Mouse (Mus musculus) spleen, postnatal 4 days (tissue): Measurements from ENCODE around the gene Itga2.
A peak's percentile ranks its signal among the peaks of the same experiment; 100 is the strongest.

ENCODE experiments used
- DNase-seq, 2 experiments: peaks; one replicate each; pipeline ENCODE4 v3.0.0; 2022; ENCODE audit warnings: low spot score in 2 of 2

The Itga2 gene

DNA sequence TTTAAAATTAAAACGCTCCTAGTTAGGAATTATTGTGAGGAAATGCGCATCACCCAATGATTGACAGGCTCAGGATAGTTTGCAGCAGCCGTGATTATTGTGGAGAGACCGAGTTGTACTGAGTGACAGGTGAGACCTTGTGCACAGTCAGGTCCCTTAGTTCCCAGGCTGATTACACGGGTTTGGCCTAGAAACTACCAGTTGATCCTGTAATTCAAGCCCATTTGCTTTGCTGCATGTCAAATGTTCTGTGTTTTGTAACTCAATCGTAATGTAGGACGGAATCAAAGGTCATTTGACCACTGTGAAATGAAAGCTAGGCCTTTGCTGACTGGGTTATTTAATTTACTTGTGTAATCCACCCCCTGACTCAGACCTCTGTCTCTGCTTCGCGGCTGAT, 113.4 kb downstream of the Itga2 start:
- no peak for DNase-seq

DNA sequence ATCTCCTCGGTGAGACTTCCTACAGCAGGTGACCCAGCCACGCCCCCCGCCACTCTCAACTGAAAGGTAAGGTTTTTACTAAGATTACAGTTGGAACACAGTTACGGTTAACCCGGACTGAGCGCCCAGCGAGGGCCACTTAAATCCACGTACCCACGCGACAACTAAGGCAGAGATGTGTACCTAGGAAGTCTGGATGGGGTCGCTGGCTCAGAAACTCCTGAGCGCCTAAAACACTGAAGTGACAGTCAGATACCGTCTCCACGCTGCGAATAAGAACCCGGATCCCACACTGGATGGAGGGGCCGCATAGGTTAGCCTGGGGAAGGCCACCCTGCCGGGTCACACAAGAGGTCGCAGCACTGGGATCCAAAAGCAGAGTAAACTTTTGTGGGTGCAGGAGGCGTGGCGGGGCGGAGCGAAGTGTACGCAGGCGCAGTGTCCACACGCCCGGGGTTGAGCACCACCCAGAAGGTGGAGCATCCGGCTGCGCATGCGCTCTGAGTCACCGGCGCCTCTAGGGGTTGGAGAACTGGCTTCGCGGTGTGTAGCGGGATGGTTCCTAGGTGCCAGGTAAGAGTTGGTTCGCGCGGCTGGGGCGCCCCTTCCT, 114.0 kb downstream of the Itga2 start, which contains the start of gene Mocs2:
Gene Mocs2 (plus strand): TSS at position 486 of the 610 bp plus-strand sequence.
- DNase-seq, result peak; percentile 94 to 99

DNA sequence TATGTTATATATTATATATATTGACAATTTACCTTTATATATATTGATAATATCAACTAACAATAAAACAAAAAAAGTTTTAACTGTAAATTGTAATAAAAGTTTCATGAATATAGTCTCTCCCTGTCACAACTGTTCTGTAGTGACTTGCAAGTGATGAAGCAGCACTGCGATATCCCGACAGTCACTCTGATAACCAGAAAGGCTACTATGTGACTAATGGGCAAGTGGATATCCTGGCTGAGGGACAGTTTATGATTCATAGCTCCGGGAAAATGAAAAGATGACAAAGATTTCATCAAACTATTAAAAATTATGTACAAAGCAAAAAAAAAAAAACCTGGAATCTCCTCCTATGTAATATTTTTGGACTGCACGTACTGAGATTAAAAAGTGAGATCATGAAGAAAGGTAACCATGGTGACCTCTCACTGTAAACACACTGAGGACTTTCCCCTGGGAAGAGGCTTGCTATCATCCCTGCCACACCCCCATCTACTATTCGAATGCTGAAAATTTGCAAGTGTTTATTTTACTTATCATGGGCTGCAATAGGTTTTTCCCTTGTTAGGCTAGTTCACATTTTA, 122.2 kb downstream of the Itga2 start:
- no peak for DNase-seq

DNA sequence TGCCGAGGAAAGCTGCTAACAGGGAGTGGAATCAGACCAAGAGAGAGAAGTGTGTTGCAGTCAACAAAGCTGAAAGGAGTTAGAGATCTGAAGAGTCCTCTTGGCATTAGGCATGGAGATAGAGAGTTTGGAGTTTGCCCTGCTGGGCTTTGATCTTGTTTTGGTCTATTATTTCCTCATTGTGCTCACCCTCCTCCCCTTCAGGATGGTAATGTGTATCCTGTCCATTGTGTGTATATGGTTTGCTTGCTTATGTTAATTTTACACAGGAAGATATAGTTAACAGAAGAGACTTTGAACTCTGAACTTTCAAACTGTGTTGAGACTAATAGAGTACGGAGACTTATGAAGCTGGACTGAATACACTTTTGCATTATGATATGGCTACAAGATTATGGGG, 128.9 kb downstream of the Itga2 start:
- no peak for DNase-seq

DNA sequence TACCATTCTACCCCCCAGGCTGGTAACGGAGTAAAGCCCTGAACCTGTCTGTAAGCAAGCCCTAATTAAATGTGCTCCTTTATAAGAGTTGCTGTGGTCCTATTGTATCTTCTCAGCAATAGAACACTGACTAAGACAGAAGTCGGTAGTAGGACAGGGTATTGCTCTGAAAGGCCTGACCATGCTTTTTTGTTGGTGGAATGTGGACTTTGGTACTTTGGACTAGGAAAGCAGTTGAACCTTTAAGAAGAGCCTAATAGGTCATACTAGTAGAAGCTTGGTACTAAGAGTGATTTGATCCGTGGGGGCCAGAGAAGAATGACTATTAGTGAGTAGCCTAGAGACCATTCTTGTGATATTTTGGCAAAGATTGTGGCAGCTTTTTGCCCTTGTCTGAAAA, 130.0 kb downstream of the Itga2 start:
- DNase-seq, result no peak

DNA sequence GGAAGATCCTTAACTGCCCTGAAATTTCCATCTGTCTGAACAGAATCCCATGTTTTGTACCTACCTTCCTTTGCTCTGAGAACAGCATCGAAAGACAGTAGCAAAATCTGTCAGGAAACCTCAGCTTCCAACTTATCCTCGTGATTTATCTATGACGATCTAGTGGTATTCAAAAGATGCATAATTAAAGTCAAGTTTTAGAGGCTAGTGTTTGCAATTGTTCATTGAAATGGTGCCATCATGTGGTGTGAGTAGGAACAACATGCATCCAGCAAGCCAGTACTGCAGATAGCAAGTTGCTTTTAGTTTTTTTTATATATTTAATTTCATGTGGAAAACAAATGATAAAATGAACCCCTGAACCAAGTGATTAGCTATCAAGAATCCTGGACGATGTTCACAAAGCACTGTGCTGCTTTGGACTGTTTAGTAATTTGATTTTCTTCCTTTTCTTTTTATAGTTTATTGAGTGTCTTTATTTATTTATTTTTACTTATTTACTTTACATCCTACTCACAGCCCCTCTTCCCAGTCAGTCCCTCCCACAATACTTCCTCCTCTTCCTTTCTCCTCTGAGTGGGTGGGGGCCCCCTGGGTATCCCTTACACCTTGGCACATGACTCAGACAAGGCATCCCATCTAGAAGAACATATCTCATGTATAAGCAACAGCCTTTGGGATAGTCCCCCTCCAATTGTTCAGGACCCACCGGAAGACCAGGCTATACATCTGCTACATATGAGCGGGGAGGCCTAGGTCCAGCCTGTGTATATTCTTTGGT, 138.5 kb downstream of the Itga2 start:
- DNase-seq, result no peak

DNA sequence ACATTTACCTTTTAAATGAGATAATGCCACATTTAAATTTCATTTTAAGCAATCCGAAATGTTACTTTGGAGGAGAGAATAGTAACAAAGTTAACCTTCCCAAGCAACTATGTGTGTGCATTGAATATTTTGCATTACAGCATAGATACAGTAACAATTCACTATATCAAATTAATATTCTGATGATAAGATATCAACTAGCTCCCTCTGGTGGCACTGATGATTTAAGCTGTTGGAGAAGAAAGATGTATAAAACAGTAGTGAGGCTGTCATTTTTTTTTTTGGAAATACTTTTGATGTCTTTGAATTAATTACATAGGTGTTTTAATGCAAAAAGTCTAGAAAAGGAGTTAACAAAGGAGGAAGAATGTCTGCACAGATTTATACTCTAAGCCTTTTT, 140.4 kb downstream of the Itga2 start:
- no peak for DNase-seq
